Mouse (Mus musculus): ENCODE data around the gene Kcnj8.

The Kcnj8 gene

DNA sequence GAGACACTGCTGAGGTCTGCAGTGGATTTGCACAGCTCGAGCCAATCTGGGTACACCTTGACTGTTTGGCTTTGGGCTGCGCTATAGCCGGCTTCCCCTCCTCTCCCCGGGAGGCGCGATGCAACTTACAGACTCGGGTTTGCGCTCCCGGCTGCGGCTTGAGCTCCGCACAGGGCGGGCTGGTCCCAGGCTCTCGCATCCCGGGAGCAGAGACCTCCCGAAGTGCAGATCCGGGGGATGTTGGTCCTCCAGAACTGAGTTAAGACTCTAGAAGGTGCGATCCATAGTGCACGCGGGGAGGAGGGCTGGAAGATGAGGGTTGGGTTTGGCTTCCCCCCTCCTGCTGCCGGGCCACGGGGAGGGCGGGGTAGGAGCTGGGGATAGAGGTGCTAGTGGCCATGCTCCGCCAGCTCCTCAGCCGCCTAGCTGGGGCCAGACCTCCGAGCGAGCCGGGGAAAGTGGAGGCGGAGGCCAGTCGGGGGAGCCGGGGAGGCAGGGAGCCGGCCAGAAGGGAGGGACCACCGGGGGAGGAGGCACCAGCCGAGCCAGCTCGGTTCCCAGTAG, at the start of gene Kcnj8:
Gene Kcnj8, minus strand, starts transcription at position 560 of the 564 bp plus-strand sequence.
- peak; percentile 14 to 29 for DNase-seq

DNA sequence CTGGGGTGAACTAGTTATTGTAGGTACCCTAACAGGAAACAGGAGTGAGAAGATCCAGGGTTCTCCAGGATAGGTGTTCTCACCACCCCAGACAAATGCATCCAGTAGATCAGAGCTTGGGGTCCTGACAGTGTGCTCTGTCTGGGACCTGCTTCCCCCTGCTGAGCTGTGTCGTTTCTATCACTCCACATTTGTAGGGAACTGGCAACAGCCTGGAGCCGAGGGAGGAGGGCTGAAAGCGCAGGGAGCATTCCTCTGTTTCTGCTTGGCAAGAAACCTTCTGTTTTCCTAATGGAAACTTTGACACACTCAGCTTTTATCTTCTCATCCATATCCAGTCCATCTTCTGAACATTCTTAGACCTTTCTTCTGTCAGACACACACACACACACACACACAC, 45.2 kb upstream of the Kcnj8 start:
- no peak for DNase-seq

DNA sequence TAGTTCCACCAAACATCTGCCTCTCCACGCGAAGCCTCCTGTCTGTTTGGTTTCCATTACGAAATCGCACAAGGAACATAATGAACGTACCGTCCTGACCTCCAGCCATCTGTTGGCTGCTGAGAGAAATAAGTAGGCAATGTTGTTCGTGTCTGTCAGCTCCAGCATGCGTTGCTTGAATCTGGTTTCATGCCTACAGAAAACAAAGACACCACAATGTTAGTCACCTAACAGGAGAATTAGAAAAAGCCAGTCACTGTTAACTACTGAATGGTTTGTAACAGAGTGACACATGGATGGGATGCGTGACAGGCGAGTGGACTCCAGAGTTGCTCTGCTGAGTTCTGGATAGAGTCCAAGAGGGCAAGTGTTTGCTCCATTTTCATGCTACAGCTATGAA, 42.9 kb upstream of the Kcnj8 start:
- peak; percentile 6 to 20 for DNase-seq

DNA sequence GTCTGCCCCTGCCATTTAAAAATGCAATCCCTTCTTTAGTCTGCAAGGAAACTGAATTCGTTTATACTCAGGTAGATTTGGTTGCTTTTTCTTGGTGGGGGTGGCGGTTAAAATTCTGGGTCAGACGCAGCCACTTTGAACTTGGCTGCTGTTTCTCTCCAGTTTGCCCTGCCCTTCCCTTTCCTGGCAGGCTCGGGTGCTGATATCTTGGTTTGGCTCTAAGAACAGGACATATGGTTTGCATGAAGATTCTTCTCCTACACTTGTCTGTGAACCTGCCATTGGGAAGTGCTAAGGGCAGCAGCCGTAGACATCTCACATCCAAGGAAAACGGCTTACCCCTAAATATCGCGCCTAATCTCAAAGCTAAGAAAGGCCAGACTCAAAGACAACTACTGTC, 41.0 kb upstream of the Kcnj8 start:
- no peak for DNase-seq

- DNase-seq, result no peak
Observed at GRCm38 (mm10) chr6:142609401-142610373, 38.3 kb upstream of the Kcnj8 start.

GRCm38 (mm10) chr6:142607080-142607479, 35.7 kb upstream of the Kcnj8 start:
- no peak for DNase-seq

DNA sequence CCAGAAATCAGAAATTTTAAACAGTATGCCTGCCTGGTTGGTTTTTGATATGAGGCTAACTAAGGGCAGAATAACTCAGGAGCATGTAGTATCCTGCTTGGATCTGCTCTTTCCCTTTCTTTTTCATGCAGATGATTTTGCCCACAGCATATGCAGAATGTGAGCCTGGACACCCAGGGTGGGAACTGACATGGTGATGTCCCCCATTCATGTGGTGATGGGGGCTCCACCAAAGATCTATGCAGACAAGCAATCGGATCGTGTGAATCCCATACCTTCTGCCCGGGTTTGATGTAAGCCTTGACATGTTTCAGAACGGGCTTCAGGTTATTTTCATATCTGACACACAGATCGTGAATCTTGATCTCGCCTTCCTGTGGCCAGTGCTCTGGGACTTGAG, 31.4 kb upstream of the Kcnj8 start:
- DNase-seq, result no peak

GRCm38 (mm10) chr6:142578831-142579230, 7.4 kb upstream of the Kcnj8 start:
- no peak for DNase-seq

DNA sequence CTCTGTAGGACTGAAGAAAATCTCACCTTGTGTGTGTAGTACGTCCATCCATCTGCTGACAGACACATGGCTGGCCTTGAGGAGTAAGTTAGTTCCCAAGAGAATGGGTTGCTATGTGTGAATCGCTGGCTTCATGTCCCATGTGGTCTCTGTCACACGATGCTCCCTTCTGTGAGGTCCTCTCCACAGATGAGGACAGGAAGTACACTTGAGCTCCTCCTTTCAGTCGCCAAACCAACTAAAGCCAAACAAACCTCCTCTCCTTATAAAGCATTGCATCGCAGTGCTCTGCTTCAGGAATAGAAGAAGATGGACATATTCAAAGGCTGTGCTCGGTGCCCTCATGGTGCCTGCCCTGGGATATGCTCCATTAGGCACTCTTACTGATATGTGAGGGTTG, 6.4 kb upstream of the Kcnj8 start:
- DNase-seq, result no peak

DNA sequence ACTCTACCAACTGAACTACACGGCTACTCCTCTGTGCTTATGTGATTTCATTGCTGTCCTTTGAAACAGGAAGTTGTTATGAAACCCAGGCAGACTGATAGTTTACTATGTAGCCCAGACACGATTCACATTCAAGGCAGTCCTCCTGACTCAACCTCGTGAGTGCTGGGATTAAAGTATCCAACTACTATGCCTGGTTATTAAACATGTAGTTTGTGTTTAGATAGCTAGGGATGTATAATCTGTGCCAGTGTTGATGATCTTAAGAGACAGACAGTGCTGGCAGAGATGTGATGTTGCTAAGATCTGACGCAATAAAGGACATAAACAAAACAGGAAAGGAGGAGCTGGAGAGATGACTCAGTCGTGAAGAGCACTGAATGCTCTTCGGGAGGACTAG, 1.5 kb upstream of the Kcnj8 start:
- no peak for DNase-seq

DNA sequence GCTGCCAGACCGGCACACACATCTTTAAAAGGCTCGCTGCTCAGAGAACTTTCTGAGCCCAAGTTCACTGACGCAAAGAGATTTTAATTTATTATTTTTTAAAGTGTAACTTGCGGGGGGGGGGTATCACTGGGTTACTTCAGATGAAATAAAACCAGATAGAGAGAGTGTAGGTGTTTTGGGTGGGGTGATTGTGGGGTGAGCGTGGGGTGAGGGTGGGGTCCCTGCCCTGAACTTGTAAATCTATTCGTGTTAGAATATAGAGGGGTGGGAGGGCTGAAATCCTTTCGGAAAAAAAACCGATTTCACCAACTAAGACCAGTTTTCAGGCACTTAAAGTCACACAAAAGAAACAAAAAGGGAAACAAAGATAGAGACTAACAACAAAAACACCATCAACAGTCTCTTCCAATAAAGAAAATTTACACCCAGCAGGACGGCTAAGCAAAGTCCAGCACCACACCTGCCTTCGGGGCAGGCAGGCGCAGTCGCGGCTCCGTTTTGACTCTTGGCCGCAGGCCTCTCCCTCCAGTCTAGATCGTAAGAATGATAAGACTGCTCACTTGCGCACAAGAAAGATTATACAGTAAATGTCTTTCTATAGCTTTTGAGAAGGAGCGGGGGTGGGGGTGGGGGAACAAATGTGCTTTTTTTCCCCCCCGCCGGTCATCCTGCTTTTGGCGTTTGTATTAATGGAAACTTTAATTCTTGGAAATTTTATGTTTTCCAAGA, 381 bp upstream of the Kcnj8 start:
- DNase-seq, result no peak

GRCm38 (mm10) chr6:142570046-142570770, 1.2 kb downstream of the Kcnj8 start:
- peak in 1 of 2 experiments; percentile 4 for DNase-seq

DNA sequence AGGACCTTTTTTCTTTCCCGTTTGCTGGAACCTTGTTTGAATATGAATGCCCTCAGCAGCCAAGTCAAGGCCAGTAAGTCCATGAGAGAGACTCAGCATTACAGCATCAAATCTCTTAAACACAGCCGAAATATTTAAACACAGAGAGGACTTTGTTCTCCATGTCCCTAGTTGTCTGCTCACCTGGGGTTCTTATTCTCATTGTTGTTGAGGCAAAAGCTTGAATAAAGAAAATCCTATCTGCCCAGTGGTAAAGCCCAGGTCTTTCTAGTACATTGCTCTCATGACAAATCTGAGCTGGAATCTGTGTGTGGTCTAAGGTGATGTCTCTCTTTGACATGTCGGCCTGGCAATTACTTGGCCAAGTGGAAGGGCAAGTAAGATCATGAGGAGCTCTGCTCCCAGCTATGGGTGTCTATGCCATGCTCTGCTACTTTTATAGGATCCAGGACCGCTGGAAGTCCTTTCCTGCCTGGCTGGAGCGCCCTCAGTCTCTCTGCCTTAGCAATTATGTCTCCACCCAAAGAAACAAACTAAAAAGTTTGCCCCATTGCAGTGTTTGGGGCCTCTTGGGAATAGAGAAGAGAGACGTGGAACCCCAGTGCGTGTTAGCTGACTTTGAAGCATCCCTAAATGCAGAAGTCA, 2.6 kb downstream of the Kcnj8 start:
- DNase-seq, result no peak

DNA sequence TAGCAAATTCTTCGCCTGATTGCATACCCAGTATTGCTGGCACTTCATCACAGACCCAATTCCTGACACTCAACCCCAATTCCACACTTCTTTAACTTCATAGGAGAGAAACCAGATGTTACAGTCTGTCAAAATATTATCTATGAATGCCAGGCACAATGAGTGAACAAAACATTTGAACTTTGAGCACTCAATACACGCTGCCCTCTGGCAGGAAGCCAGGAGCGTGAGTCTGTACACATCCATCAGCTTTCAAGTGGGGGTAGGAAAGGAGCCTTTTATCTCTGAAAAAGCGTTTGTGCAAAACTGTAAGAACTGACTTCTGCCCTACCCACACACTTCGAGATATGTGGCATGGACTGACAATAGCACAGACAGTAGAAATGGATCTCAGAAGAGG, 4.0 kb downstream of the Kcnj8 start:
- no peak for DNase-seq

DNA sequence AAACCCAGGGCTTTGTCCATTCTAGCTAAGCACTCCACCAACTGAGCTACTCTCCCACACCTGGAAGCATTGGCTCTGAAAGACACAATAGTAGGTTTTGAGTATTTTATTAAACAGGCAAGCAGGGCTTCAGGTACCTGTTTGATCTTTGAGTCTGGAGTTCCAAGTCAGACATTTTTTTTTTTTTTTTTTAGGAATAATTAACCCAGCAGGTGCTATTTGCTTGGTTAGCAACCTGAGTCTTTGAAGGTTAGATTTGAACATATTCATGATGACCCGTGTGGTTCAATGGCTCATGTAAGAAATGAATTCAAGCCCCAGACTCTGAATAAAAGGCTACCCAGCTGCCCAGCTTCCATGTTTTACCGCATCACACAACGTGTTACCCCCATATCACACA, 6.7 kb downstream of the Kcnj8 start:
- DNase-seq, result no peak

GRCm38 (mm10) chr6:142561151-142561550, 10.3 kb downstream of the Kcnj8 start:
- DNase-seq, result no peak

GRCm38 (mm10) chr6:142558772-142559679, 12.4 kb downstream of the Kcnj8 start:
- DNase-seq, result no peak

DNA sequence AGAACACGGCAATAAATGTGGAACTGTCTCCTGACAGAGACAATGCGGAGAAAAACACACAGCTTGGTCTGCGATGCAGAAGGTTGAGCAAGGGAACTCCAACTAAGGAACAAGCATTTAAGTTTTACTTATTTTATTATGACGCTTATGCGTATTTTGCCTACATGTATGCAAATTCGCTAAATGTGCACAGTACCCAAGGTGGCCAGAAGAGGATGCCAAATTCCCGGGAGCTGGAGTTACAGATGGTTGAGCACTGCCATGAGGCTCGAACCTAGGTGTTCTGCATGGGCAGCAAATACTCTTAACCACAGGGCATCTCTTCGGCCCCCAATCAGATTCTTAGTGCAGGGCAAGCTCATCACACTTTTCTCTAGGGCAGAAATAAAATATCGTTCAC, 13.3 kb downstream of the Kcnj8 start:
- DNase-seq, result no peak

- DNase-seq, result no peak
Observed at GRCm38 (mm10) chr6:142555988-142556387, 15.4 kb downstream of the Kcnj8 start.

GRCm38 (mm10) chr6:142551482-142551881, 19.9 kb downstream of the Kcnj8 start:
- no peak for DNase-seq

- no peak for DNase-seq
Observed at GRCm38 (mm10) chr6:142550871-142551270, 20.5 kb downstream of the Kcnj8 start.

All from cerebellum, postnatal 36 days (tissue).